Mouse (Mus musculus) brain, adult 2 months (tissue): ENCODE measurements around the gene 1810010H24Rik.
"Not testable (repeated sequence)": the region's sequence is repeated elsewhere in the genome, so short reads cannot be mapped to it uniquely, and the experiment has no call there.

Experiments
- DNase-seq: peaks from one replicate; pipeline ENCODE4 v3.0.0; 2011; ENCODE audit warnings: low read depth, low spot score

Gene 1810010H24Rik

DNA sequence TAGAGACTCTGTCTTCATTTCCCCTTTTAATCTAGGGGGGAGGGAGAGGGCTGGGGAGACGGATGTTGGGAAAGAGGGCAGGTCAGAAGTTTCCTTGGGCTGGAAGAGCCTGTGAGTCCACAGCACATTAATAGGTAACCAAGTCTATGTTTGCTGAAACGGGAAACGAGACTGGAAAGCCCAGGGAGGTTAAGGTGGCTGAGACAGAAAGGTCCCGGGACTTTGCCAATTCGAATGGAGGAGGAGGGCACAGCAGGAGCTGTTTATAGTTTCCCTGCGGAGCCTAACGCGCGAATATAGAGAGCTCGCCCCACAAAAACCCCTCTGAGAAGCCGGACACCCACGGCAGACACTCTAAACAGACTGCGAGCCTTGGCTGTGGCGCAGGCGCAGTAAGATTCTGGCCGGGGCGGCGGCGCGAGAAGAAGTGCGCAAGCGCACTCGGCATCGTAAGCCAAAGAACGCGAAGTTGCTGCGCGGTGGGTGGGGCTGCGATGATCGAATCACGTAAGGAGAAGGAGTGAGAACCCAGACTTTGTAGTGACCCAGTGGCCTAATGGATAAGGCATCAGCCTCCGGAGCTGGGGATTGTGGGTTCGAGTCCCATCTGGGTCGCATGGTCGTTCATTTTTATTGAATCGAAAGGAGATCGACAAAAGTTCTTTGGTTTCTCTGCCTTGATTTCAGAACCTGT lies 13.0 kb upstream of the 1810010H24Rik start:
- DNase-seq: peak; percentile 98

DNA sequence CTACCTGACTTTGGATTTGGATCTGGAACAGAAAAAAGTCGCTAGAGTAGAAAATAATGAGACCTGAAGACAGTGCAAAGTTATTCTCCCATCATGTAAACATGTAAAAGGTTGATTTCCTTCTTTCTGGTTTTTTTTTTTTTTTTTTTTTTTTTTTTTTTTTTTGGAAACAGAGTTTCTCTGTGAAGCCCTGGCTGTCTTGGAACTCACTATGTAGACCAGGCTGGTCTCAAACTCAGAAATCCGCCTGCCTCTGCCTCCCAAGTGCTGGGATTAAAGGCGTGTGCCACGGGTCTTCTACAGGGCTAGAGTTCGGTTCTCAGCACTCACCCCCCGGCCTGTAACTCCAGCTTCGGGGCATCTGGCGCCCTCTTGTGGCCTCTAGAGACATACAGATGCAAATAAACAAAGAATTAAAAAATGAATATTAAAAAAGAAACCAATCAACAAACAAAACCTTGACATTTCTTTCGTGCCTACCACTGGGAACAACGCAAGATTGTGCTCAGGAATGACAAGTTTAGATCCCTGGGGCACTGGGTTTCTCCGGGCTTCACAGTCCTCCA lies 11.4 kb upstream of the 1810010H24Rik start:
- DNase-seq: no peak

DNA sequence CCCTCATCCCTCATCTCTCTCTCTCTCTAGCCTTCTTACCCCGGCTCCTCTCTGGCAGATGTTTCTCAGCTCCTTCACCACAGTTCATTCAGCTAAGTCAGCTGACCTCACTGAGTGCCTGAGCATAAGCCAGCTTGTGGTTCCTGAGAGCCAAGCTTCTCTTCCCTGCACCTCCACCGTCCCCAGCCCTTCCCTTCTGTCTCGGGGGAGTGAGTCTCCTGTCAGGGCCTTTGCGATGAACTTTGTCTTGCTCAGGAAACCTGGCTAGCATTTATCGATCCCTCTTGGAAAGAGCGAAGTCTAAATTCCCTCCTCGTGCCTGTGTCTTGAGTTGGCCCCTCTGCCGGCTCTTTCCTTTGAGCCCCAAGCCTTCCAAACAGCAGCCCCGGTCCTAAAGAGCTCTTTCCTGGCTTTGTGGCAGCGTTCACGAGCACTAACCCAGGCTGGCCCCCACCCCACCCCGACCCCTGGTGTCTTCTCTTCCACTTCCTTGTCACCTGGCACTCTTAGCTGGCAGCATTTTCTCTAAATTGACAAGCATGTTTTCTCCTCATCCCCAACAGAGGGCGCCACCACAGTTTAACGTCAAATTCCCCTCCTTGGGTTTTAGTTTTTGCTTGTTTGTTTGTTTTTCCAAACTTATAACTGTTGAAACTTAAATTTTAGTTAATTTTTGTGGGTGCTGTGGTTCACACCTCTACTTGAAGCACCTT lies 10.7 kb upstream of the 1810010H24Rik start:
- DNase-seq: no peak

DNA sequence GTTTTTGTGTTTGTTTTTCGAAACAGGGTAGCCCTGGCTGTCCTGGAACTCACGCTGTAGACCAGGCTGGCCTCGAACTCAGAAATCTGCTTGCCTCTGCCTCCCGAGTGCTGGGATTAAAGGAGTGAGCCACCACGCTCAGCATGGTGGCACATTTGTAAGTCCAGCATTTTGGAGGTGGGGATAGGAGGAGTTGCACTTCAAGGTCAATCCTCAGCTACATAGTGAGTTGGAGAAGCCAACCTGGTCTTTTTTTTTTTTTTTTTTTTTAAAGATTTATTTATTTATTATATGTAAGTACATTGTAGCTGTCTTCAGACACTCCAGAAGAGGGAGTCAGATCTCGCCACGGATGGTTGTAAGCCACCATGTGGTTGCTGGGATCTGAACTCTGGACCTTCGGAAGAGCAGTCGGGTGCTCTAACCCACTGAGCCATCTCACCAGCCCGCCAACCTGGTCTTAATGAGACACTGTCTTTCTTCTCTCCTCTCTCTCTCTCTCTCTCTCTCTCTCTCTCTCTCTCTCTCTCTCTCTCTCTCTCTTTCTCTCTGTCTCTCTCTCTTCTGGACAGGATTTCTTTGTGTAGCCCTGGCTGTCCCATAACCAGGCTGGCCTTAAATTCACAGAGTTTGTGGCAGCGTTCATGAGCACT lies 9.8 kb upstream of the 1810010H24Rik start:
- not testable (repeated sequence) for DNase-seq

DNA sequence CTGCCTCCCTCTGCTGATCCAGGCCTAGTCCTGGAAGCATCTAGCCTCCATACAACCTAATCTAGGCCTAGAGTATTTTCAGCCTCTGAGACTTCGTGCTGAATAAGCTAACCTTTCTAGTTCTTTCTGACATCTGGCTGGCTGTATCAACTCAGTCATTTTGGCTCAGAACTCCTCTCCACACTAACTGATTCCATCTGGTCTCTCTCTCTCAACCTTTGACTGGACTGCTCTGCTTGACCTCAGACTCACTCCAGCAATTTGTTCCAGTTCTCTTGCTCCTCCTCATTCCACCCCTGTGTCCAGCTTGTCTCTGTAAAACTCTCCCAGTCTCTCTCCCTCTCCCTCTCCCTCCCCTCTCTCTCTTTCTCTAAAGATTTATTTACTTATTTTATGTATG lies 8.6 kb upstream of the 1810010H24Rik start:
- no peak for DNase-seq

DNA sequence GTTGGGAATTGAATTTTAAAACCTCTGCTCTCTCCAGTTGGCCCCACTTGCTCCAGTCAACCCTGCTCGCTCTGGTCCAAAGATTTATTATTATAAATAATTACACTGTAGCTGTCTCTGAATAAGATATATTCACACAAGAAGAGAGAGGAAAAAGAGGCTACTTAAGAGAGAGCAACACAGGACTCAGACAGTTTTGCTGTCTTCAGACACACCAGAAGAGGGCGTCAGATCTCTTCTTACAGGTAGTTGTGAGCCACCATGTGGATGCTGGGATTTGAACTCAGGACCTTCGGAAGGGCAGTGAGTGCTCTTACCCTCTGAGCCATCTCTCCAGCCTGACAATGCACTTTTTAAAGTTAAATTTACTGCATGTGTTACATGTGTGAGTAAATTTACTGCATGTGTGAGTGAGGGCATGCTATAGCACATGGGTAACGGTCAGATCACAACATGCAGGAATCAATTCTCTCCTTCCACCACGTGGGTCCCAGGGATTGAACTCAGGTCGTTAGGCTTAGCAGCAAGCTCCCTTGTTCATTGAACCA lies 8.1 kb upstream of the 1810010H24Rik start:
- DNase-seq: no peak

DNA sequence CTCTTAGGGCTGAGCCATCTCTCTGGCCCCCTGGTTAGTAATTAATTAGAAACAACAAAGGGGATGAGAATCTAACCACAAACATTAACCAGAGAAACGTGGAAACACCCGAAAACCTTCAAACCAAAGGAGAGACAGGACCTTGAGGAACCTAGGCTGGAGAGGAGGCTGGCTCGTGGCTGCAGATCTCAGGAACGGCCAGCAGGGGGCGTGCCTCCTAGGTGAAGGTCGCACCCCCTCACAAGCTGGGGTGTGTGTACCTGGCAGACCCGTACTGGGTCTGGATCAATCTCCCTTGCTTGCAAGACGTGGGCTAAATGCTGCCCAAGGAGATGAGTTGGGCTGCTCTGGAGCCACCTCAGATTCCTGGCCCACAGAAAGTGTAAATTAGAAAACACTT lies 6.9 kb upstream of the 1810010H24Rik start:
- DNase-seq: no peak

DNA sequence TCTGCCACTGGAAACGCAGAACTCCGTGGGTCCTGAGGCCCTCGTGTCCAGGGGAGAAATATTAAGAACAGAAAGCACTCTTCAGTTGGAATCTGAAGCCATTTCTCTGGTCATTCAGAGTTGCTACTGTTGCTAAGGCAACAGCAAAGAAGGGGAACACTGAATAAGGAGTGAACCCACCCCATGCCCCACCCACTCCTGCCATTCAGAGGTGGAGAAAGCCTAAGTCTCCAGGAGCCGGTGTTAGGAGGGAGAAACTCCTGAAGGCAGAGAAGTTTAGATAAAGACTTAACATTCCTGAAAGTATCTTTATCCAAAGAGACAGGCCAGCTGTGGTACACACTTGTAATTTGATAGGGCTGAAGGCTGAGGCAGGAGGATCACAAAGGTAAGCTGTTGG lies 6.2 kb upstream of the 1810010H24Rik start:
- DNase-seq: no peak

DNA sequence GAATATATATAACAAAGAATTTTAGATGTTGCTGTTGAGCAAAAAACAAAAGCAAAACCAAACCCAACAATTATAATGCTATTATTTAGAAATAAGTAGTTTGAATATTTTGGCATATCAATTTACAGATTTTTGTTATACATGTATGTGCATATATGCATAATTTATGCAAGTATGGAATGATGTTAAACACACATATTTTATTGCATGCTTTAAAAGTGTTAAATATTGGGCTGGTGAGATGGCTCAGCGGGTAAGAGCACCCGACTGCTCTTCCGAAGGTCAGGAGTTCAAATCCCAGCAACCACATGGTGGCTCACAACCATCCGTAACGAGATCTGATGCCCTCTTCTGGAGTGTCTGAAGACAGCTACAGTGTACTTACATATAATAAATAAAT lies 5.8 kb upstream of the 1810010H24Rik start:
- DNase-seq: not testable (repeated sequence)

DNA sequence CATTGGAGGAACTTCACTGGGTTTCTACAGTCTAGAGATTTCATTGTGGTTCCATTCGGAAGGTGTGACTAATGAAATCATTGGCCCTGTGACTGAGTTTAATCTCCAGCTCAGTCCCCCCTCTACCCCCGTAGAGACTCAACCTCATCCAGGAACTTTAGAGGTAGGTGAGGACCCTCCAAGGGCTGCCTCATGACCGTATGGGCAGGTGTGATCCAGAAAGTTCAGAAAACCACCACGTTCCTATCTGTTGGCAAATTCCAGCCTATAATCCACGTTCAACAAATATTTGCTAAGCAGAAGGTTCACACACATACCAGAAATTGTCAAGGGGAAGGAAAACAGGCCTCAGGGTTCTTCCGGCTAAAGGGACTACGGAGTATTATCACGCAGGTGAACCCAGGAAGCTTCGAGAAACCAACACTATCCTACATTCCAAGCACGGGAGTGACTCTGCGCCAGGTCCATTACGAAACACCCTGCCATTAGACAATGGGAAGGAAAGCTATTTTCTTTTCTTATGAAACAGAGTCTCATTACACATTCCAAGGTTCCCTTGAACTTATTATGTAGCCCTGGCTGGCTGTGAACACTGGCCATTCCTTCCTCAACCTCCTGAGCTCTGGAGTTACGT lies 3.3 kb upstream of the 1810010H24Rik start:
- DNase-seq: no peak

DNA sequence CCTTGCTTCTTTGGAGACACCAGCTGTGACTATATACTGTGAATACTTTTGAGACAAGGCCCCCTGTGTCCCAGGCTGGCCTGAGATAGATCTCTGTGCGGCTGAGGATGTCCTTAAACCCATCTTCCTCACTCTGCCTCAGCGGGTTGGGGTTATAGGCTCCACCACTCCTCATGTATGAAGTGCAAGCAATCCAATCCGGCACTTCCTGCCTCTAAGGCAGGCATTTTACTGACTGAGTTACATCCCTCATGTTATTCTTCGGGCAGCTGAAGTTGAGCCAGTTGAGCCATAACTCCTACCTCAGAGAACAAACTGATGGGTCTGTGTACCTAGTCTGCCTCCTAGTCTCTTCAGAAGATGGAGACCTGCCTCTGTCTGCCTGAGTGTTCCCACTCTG lies 1.1 kb upstream of the 1810010H24Rik start:
- no peak for DNase-seq

DNA sequence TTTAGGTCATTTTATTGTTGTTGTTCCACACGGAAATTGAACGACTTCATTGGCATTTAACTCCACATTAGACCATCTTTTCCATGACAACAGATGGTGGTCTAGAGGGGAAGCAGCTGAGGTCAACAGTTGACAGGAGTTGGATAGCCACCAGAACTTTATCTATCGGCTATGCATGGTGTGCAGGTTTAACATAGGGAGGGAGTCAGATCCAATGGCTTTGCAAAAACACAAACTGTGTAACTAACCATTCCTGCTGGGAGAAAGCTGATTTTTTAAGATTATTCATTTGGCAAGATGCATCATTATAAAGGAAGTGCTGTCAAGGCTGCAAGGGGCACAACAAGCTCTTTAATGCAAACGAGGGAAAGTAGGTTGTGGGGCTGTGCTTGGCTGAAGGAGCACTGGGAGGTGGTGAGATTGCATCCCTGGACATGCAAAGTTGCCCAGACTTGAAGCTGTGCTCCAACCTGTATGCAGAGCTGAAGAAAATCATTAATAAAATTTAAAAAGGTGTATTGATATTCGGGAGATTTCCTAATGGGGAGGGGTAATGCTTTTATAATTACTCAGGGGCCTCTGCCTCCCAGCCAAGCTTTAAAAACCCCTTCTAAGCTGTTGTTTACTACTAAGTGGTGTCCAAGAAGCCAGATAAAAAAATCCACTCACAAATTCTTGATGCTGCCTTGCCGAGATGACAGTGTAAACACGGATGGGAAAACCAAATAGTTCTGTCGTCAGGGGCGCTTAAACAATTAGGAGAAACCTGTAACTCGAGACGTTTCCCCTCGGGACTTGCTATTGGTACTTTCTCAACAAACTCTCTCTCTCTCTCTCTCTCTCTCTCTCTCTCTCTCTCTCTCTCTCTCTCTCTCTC lies 1.3 kb downstream of the 1810010H24Rik start:
- no peak for DNase-seq

DNA sequence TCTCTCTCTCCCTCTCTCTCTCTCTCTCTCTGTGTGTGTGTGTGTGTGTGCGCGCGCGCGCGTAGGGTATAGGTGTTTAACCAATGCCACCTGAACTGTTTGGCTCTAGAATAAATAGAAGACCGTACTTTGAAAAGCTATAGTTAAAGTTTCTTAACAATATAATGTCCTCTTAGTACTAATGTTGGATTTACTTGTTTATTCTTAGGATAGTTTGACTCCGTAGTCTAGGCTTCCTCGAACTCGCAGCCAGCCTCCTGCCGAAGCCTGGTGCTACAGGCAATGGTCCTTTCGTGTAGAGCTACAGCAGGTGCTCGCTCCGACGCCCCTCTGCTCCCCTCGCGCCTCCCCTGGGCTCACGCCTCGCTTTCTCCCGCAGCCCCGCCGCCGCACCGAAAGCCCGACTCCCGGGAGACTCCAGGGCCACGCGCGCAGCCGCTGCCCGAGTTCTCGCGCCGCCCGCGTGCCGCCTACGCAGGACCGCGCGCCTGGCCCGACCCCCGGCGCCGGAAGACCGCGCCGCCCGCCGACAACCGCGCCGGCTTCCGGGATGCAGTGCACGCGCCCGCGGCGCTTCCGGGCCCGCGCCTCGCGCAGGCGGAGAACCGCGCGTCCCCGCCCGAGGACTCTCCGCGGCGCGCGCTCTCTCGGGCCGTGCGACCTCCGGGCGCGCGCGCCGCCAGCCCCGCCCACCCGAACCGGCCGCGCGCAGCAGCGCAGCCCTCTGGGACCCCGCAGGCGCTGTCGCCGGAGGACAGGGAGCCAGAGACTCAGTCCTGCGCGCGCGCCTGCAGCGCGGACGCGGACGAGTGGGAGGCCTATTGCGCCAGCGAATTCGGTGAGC lies 2.2 kb downstream of the 1810010H24Rik start:
- DNase-seq: peak; percentile 97

DNA sequence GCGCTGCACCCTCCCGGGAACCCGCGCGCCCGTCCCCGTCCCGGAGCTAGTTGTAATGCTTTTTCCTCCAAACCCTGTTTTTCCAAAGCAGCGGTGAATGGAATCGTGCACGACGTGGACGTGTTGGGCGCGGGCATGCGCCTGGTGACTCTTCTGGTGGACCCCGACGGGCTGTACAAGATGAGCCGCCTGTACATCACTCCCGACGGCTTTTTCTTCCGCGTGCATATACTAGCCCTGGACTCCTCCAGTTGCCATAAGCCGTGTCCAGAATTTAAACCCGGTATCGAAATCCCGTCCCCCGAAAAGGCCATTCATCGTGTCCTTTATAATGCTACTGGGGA lies 2.8 kb downstream of the 1810010H24Rik start:
- no peak for DNase-seq

DNA sequence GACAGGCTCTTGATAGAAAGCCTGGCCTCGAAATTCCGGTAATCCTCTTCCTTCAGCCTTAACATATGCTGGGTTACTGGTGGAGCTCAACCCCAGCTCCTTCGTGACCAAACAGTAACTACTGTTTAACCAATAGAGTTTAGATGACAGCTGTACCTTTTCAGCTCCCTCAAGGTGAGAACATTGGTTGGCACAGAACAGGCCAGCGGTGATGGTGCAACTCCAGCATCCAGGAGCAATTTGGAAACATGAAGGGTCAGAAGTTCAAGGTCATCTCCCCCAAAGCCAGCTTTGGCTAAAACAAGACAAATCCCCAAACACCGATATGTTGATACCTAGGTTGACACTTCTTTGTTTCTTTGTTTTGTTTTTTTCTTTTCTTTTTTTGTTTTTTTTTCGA lies 3.3 kb downstream of the 1810010H24Rik start:
- no peak for DNase-seq

DNA sequence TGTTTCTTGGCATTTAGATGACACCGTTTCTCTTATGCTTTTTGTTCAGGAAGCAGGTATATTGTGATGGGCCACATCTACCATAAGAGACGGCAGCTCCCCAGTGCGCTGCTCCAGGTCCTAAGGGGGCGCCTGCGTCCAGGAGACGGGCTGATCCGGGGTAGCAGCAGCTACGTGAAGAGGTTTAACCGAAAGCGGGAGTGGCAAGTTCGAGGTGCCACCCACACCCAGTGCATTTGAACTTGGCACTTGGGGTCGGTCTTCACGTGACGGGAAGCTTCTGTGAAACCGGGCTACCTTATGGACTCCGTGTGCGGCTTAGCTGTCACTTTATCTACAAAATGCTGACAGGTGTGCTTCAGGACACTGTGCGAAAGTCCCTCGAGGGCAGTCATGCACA lies 4.1 kb downstream of the 1810010H24Rik start:
- no peak for DNase-seq

DNA sequence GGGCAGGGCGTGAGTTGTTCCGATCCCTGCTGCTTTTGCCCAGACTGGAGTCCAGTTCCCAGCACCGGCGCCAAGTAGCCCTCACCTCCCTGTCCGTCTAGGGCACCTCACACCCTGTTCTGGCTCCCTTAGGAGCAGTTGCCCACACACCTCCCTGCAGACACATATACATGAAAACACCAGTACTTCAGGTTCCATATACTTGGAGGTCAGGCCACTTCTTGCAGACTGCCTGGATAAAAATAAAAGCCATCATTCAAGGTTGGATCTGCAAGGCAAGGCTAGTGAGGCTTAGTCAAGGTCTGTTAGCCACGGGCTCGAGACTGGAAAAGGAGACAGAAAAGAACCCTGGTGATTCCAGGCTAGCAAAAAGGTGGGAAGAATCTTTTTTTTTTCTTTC lies 6.2 kb downstream of the 1810010H24Rik start:
- DNase-seq: no peak

DNA sequence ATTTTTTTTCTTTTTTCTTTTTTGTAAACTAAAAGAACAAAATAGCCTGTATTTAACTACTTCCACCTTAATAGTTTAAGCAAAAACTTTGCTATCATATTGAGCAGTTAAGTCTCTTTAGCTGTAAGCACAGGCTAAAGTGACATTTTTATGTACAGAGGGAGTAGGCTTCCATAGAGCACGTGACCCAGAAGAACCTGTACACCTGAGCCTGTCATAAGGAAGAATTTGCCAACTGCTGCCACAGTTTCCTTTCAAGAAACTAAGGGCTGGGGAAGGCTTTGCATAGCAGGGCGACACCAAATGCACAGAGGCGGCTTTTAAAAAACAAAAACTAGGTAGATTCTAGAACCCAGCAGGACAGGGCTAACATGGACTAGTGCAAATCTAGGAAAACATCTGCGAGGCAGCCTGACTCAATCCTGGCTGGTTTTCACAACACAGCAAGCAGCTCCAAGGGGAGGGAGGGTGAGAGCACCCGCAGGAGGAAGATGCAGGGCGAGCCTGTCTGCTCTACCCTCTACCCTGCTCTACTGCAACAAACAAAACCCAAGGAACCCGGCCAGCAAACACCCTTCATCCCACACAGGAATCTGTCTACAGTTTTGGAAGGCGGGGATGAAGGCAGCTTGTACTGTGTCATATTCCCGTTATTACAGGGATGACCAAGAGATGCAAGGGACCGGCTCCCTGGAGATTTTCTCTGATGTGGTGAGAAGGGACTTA lies 8.8 kb downstream of the 1810010H24Rik start:
- peak; percentile 52 for DNase-seq

DNA sequence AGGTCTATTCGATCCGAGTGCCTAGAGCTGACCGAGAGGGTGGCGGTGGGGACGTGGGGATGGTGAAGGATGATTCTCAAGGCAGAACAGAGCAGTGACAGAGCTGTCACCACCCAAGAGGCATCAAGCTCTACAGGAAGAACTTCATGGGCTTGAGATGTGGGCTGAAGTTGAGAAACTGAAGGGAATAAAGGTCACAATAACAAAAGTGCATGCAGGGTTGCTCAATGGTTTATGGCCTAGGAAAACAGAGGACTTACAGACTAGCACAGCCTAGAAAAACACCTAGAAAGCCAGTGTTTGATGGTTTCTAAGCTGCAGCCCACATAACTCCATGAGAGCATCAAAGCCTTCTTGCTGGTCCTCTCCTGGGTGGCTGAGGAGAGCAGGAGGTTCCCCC lies 13.9 kb downstream of the 1810010H24Rik start:
- DNase-seq: no peak
